Mouse (Mus musculus): ENCODE measurements around the gene Acot13. TPM values are rescaled to one million over a fixed set of nuclear protein-coding genes. Genes with fewer than 3 reads are reported as not detected.
"Not testable (repeated sequence)": the region's sequence is repeated elsewhere in the genome, so short reads cannot be mapped to it uniquely, and the experiment has no call there.

Acot13 gene
- polyA plus RNA-seq, 1 experiment from 2014 or later: 48.5 TPM

- Histone ChIP-seq H3K9ac (peak overlapping the region; percentile 72), H3K4me1 (replicated peaks) (peaks cover 24% of the 10 kb centered on the region), H3K27ac (no peak overlapping the region), H3K27me3 (no peaks in the 10 kb centered on the region), H3K4me3 (peak overlapping the region; percentile 98), H3K9me3 (no peaks in the 10 kb centered on the region), H3K4me2 (peak overlapping the region; percentile 94), H3K36me3 (no peaks in the 10 kb centered on the region)
- 73% methylated on average over 5 of the region's 5 CpGs for WGBS
- ATAC-seq (ENCODE audit: low FRiP score): no peak
These were observed 32.0 kb downstream of the Acot13 start for GRCm38 (mm10) chr13:24799378-24799777.

- no peak overlapping the region for H3K27ac ChIP-seq
These were observed 32.7 kb downstream of the Acot13 start for GRCm38 (mm10) chr13:24798686-24799085.

GRCm38 (mm10) chr13:24792411-24793045, 38.8 kb downstream of the Acot13 start:
- Histone ChIP-seq H3K4me2 (no peak overlapping the region), H3K27me3 (no peaks in the 10 kb centered on the region), H3K4me3 (no peak overlapping the region), H3K9me3 (no peaks in the 10 kb centered on the region), H3K9ac (no peak overlapping the region), H3K4me1 (replicated peaks) (no peaks in the 10 kb centered on the region), H3K27ac (no peak overlapping the region), H3K36me3 (no peaks in the 10 kb centered on the region)
- ATAC-seq (ENCODE audit: low FRiP score): no peak
- 92% methylated on average over 9 of the region's 9 CpGs for WGBS

More at GRCm38 (mm10) chr13:24798686-24799085, 32.7 kb downstream of the Acot13 start:
- Histone ChIP-seq H3K9me3 (no peaks in the 10 kb centered on the region), H3K4me3 (no peak overlapping the region), H3K36me3 (no peaks in the 10 kb centered on the region), H3K4me2 (no peak overlapping the region), H3K27me3 (no peaks in the 10 kb centered on the region), H3K4me1 (replicated peaks) (peaks cover 20% of the 10 kb centered on the region), H3K9ac (no peak overlapping the region)
- WGBS: 97% methylated on average over 4 of the region's 4 CpGs
- ATAC-seq (ENCODE audit: low FRiP score): no peak

- Histone ChIP-seq H3K4me1 (replicated peaks) (no peaks in the 10 kb centered on the region), H3K27ac (no peak overlapping the region), H3K9ac (no peak overlapping the region), H3K4me2 (no peak overlapping the region), H3K27me3 (no peaks in the 10 kb centered on the region), H3K36me3 (no peaks in the 10 kb centered on the region), H3K4me3 (no peak overlapping the region), H3K9me3 (no peaks in the 10 kb centered on the region)
- no peak for ATAC-seq (ENCODE audit: low FRiP score)
- 77% methylated on average over 2 of the region's 2 CpGs for WGBS
These were observed 40.0 kb downstream of the Acot13 start for GRCm38 (mm10) chr13:24791349-24791748.

- Histone ChIP-seq H3K9ac (no peak overlapping the region), H3K4me2 (no peak overlapping the region), H3K36me3 (no peaks in the 10 kb centered on the region), H3K27ac (no peak overlapping the region), H3K4me1 (replicated peaks) (no peaks in the 10 kb centered on the region), H3K9me3 (no peaks in the 10 kb centered on the region), H3K4me3 (no peak overlapping the region), H3K27me3 (no peaks in the 10 kb centered on the region)
- WGBS: 88% methylated on average over 5 of the region's 5 CpGs
- no peak for ATAC-seq (ENCODE audit: low FRiP score)
These were observed 43.9 kb downstream of the Acot13 start for GRCm38 (mm10) chr13:24787477-24787876.

GRCm38 (mm10) chr13:24786014-24786490, 45.3 kb downstream of the Acot13 start:
- Histone ChIP-seq H3K4me1 (replicated peaks) (peaks cover 7% of the 10 kb centered on the region), H3K4me2 (no peak overlapping the region), H3K9me3 (no peaks in the 10 kb centered on the region), H3K9ac (no peak overlapping the region), H3K36me3 (no peaks in the 10 kb centered on the region), H3K4me3 (no peak overlapping the region), H3K27me3 (no peaks in the 10 kb centered on the region), H3K27ac (no peak overlapping the region)
- ATAC-seq (ENCODE audit: low FRiP score): no peak
- WGBS: 48% methylated on average over 11 of the region's 11 CpGs

GRCm38 (mm10) chr13:24781916-24782315, 49.4 kb downstream of the Acot13 start:
- Histone ChIP-seq H3K27me3 (no peaks in the 10 kb centered on the region), H3K4me3 (no peak overlapping the region), H3K9ac (no peak overlapping the region), H3K27ac (no peak overlapping the region), H3K4me1 (replicated peaks) (peaks cover 7% of the 10 kb centered on the region), H3K36me3 (no peaks in the 10 kb centered on the region), H3K9me3 (no peaks in the 10 kb centered on the region), H3K4me2 (no peak overlapping the region)
- WGBS: 66% methylated on average over 5 of the region's 5 CpGs
- no peak for ATAC-seq (ENCODE audit: low FRiP score)

- peaks cover 7% of the 10 kb centered on the region for H3K4me1 ChIP-seq (replicated peaks)
- H3K27me3 ChIP-seq: no peaks in the 10 kb centered on the region
- H3K9me3 ChIP-seq: no peaks in the 10 kb centered on the region
- no peak overlapping the region for H3K9ac ChIP-seq
- no peak overlapping the region for H3K4me2 ChIP-seq
- ATAC-seq (ENCODE audit: low FRiP score): no peak
- no peak overlapping the region for H3K27ac ChIP-seq
- no peak overlapping the region for H3K4me3 ChIP-seq
- WGBS: 88% methylated on average over 8 of the region's 8 CpGs
- H3K36me3 ChIP-seq: no peaks in the 10 kb centered on the region
These were observed 52.5 kb downstream of the Acot13 start for GRCm38 (mm10) chr13:24778706-24779380.

GRCm38 (mm10) chr13:24778026-24778425, 53.3 kb downstream of the Acot13 start:
- 84% methylated on average over 2 of the region's 2 CpGs for WGBS
- no peak for ATAC-seq (ENCODE audit: low FRiP score)
- Histone ChIP-seq H3K4me1 (replicated peaks) (peaks cover 7% of the 10 kb centered on the region), H3K9me3 (no peaks in the 10 kb centered on the region), H3K4me2 (no peak overlapping the region), H3K27me3 (no peaks in the 10 kb centered on the region), H3K27ac (no peak overlapping the region), H3K9ac (no peak overlapping the region), H3K36me3 (no peaks in the 10 kb centered on the region), H3K4me3 (no peak overlapping the region)

- H3K4me3 ChIP-seq: no peak overlapping the region
- no peak for ATAC-seq (ENCODE audit: low FRiP score)
- H3K27ac ChIP-seq: no peak overlapping the region
- no peaks in the 10 kb centered on the region for H3K4me1 ChIP-seq (replicated peaks)
- H3K9me3 ChIP-seq: no peaks in the 10 kb centered on the region
- no peaks in the 10 kb centered on the region for H3K27me3 ChIP-seq
- no peak overlapping the region for H3K4me2 ChIP-seq
- no peaks in the 10 kb centered on the region for H3K36me3 ChIP-seq
- H3K9ac ChIP-seq: no peak overlapping the region
- 52% methylated on average over 7 of the region's 7 CpGs for WGBS
These were observed 55.0 kb downstream of the Acot13 start for GRCm38 (mm10) chr13:24776146-24776844.

- not testable (repeated sequence) for H3K27me3 ChIP-seq; H3K4me2 ChIP-seq; H3K27ac ChIP-seq; H3K4me3 ChIP-seq; H3K9me3 ChIP-seq; H3K36me3 ChIP-seq; ATAC-seq (ENCODE audit: low FRiP score); H3K9ac ChIP-seq; H3K4me1 ChIP-seq (replicated peaks)
- 94% methylated on average over 10 of the region's 10 CpGs for WGBS
These were observed 59.9 kb downstream of the Acot13 start for GRCm38 (mm10) chr13:24771482-24771881.
